Mouse (Mus musculus): ENCODE data around the gene Itih1. TPM values are rescaled to one million over a fixed set of nuclear protein-coding genes. Genes with fewer than 3 reads are reported as not detected.

Itih1 gene
- polyA plus RNA-seq, 1 experiment from 2014 or later: 210 TPM

DNA sequence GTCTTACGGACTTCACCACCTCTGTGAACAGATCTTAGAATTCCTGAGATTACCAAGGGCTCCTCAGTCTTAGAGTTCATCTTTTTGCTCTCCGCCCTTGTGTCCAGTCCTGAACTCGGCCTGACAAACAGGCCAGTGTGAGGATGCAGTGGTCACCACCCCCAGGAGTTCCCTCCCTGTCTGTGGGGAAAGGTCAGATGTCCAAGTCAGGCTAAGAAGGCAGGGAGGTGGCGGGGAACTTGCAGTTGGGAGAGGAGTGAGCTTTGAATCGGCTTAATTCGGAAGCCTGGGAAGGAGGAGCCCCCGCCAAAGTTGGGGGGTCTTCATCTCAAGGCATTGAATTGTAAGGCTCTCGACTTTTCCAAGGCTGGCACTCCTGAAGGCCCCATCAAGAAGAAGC lies 62.8 kb downstream of the Itih1 start:
- H3K4me3 ChIP-seq (ENCODE audit: low read depth, low read length): no peak overlapping the region
- H3K9ac ChIP-seq (replicated peaks): no peak overlapping the region
- no peak overlapping the region for H3K27ac ChIP-seq (ENCODE audit: low read depth)
- H3K27me3 ChIP-seq (ENCODE audit: insufficient read depth, low read length): no peaks in the 10 kb centered on the region
- ATAC-seq (no peak), DNase-seq (no peak)
- H3K36me3 ChIP-seq (replicated peaks; ENCODE audit: insufficient read depth, low read length): no peaks in the 10 kb centered on the region
- H3K9me3 ChIP-seq (ENCODE audit: low read length): no peaks in the 10 kb centered on the region
- no peak overlapping the region for H3K4me2 ChIP-seq (ENCODE audit: low read depth, low read length)
- WGBS (ENCODE audit: insufficient replicate concordance): 77% methylated on average over 8 of the region's 8 CpGs
- TF ChIP-seq CTCF (IDR thresholded peaks at IDR 0.05; ENCODE audit: low read depth) (no peak), EP300 (IDR thresholded peaks at IDR 0.05; ENCODE audit: low read depth) (no peak)
- peaks cover 12% of the 10 kb centered on the region for H3K4me1 ChIP-seq (ENCODE audit: insufficient read depth)

DNA sequence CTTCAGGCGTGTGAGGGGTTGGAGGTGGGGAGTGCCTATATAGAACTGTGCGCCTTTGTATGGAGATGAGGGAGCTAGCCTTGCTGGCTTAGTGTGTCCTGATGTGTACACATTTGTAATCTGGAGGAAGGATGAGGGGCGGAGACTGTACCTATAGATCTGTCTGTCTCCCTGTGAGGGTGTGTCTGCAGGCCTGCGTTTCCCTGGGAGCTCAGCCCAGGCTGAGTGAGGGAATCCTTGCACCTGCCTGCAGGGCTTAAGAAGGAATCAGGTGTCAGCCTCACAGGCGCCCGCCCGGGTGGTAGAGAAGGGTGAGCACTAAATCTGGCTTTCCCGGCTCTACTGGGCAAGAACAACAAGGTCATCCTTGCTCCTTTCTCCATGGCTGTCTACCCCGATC lies 63.3 kb downstream of the Itih1 start:
- no peaks in the 10 kb centered on the region for H3K36me3 ChIP-seq (replicated peaks; ENCODE audit: insufficient read depth, low read length)
- peak overlapping the region; percentile 7; the same call in 1 of the 2 replicates for H3K9ac ChIP-seq (replicated peaks)
- no peaks in the 10 kb centered on the region for H3K27me3 ChIP-seq (ENCODE audit: insufficient read depth, low read length)
- no peak for DNase-seq
- WGBS (ENCODE audit: insufficient replicate concordance): 67% methylated on average over 9 of the region's 9 CpGs
- ATAC-seq: no peak
- H3K27ac ChIP-seq (ENCODE audit: low read depth): 0 out of 2 replicates have a peak overlapping the region, but pooled peaks have one; percentile 1
- no peak overlapping the region for H3K4me3 ChIP-seq (ENCODE audit: low read depth, low read length)
- TF ChIP-seq CTCF (IDR thresholded peaks at IDR 0.05; ENCODE audit: low read depth) (no peak), EP300 (IDR thresholded peaks at IDR 0.05; ENCODE audit: low read depth) (no peak)
- H3K9me3 ChIP-seq (ENCODE audit: low read length): no peaks in the 10 kb centered on the region
- no peak overlapping the region for H3K4me2 ChIP-seq (ENCODE audit: low read depth, low read length)
- peaks cover 15% of the 10 kb centered on the region for H3K4me1 ChIP-seq (ENCODE audit: insufficient read depth)

Other genes starting within 250 kb of the Itih1 start
- 15.0 and 15.8 TPM in 2 replicates for gene Sfmbt1, start 228.4 kb downstream of the Itih1 start, polyA plus RNA-seq (2015; fragmentation: Nextera tagmentation; extraction: Ambion mirVana)
- gene Tmem110, start 117.7 kb downstream of the Itih1 start, polyA plus RNA-seq (2015; fragmentation: Nextera tagmentation; extraction: Ambion mirVana): 11.8 and 14.4 TPM in 2 replicates
- gene Mustn1, start 64.1 kb downstream of the Itih1 start, polyA plus RNA-seq (2015; fragmentation: Nextera tagmentation; extraction: Ambion mirVana): 5.4 and 6.0 TPM in 2 replicates
- 631 and 661 TPM in 2 replicates for gene Itih4, start 56.8 kb downstream of the Itih1 start, polyA plus RNA-seq (2015; fragmentation: Nextera tagmentation; extraction: Ambion mirVana)
- gene Itih3, start 19.5 kb downstream of the Itih1 start, polyA plus RNA-seq (2015; fragmentation: Nextera tagmentation; extraction: Ambion mirVana): 1,712 and 1,929 TPM in 2 replicates
- gene Nek4, start 8.1 kb upstream of the Itih1 start, polyA plus RNA-seq (2015; fragmentation: Nextera tagmentation; extraction: Ambion mirVana): 2.8 and 3.1 TPM in 2 replicates
- gene Glt8d1, start 58.1 kb upstream of the Itih1 start, polyA plus RNA-seq (2015; fragmentation: Nextera tagmentation; extraction: Ambion mirVana): 9.4 TPM in 2 replicates
- 346 and 365 TPM in 2 replicates for gene Spcs1, start 58.4 kb upstream of the Itih1 start, polyA plus RNA-seq (2015; fragmentation: Nextera tagmentation; extraction: Ambion mirVana)
- gene Pbrm1, start 75.8 kb upstream of the Itih1 start, polyA plus RNA-seq (2015; fragmentation: Nextera tagmentation; extraction: Ambion mirVana): 31.0 and 33.2 TPM in 2 replicates
- gene Gnl3, start 75.9 kb upstream of the Itih1 start, polyA plus RNA-seq (2015; fragmentation: Nextera tagmentation; extraction: Ambion mirVana): 67.4 and 71.9 TPM in 2 replicates
- 76.1 and 79.2 TPM in 2 replicates for gene Smim4, start 185.7 kb upstream of the Itih1 start, polyA plus RNA-seq (2015; fragmentation: Nextera tagmentation; extraction: Ambion mirVana)
- 45.3 and 48.5 TPM in 2 replicates for gene Nt5dc2, start 187.8 kb upstream of the Itih1 start, polyA plus RNA-seq (2015; fragmentation: Nextera tagmentation; extraction: Ambion mirVana)
- 34.7 and 42.5 TPM in 2 replicates for gene Stab1, start 225.4 kb upstream of the Itih1 start, polyA plus RNA-seq (2015; fragmentation: Nextera tagmentation; extraction: Ambion mirVana)

All from liver, postnatal 0 days (tissue).